Mouse (Mus musculus): ENCODE measurements around the gene Fam20a.
"Not testable (repeated sequence)": the region's sequence is repeated elsewhere in the genome, so short reads cannot be mapped to it uniquely, and the experiment has no call there.

Gene Fam20a

DNA sequence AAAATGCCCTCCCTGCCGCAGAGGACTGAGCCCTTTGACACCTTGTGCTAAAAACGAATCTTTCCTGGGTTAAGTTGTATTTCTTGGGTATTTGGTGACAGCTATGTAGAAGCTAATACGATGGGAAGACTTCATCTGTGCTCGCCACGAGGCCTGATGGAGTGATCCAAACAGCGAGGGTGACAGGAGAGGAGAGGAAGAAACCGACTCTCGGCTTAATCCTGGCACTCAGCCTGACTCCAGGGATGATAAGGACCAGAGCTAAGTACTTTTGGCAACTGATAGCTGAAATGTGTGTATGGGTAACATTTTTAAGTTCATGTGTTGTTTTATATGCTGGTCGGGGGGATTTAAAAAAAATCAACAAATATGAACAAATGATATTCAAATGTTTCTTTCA lies 41.1 kb downstream of the Fam20a start:
- DNase-seq (ENCODE audit: low spot score): no peak

- no peak for DNase-seq (ENCODE audit: low spot score)
These were observed 43.8 kb downstream of the Fam20a start for GRCm38 (mm10) chr11:109678291-109678690.

DNA sequence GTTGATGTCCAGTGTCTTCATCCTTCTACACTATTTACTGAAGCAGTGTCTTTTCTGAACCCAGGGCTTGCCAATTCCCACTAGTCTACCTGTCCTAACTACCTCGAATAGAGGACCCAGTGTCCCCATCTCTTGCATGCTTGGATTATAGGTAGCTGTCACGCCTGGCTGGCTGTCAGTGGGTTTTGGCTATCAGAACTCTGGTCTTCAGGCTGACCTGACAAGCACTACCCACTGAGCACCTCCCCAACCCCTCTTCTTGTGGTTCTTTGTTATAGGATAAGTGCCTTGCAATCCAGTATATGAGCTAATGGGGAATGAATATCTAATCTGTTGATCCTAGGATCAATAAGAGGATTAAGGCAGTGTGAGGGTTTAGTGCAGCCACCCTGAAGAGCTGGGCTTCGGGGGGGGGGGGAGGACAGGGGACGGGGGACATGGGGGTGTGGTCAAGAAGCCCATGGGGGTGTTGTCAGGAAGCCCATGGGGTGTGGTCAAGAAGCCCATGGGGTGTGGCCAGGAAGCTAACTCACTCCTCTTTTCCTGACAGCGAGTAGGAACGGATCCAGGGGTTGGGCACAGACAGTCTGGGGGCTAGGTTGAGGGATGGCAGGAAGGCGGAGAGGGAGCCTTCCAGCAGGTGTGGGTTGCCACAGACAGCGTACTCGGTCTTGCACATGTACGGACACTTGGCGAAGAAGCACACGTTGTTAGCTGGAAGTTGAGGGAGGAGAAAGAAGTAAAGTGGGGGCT lies 45.3 kb downstream of the Fam20a start:
- no peak for DNase-seq (ENCODE audit: low spot score)

DNA sequence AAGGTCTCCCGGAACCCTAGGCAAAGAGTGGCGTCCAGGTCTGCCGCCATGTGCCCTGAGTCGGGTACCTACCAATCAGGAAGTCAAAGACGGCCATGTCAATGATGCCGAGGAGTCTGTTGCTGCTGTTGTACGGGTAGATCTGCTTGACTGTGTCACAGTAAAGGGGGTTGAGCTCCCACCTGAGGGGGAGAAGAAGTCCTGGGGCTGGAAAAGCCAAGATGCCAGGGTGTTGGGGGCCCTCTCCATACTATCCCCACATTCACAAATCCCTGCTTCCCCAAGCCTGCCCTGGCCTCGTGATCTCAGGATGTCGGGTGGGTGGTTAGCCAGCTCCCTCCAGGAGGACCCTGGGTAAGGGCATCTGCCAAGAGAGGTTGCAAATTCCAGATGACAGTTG lies 46.3 kb downstream of the Fam20a start:
- no peak for DNase-seq (ENCODE audit: low spot score)

- no peak for DNase-seq (ENCODE audit: low spot score)
These were observed 46.9 kb downstream of the Fam20a start for GRCm38 (mm10) chr11:109675208-109675607.

- no peak for DNase-seq (ENCODE audit: low spot score)
These were observed 47.5 kb downstream of the Fam20a start for GRCm38 (mm10) chr11:109674542-109674941.

DNA sequence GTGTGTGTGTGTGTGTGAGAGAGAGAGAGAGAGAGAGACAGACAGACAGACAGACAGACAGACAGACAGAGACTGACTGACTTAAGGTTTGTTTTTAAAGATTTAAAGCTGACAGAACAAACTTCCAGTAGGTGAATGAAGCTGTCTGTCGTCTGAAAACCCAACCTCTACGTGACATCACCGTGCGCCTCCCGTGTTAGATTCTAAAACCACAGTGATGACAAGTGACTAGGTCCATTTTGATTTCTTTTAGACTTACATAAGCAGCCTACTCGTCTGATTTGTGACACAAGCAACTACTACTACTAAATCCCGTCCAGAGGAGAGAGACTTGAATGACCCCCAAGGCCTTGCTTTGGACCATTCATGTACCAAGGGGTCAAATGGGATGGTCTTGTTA lies 48.3 kb downstream of the Fam20a start:
- DNase-seq (ENCODE audit: low spot score): no peak

GRCm38 (mm10) chr11:109672881-109673739 lies 49.0 kb downstream of the Fam20a start:
- DNase-seq (ENCODE audit: low spot score): no peak

- no peak for DNase-seq (ENCODE audit: low spot score)
These were observed 49.7 kb downstream of the Fam20a start for GRCm38 (mm10) chr11:109672396-109672795.

DNA sequence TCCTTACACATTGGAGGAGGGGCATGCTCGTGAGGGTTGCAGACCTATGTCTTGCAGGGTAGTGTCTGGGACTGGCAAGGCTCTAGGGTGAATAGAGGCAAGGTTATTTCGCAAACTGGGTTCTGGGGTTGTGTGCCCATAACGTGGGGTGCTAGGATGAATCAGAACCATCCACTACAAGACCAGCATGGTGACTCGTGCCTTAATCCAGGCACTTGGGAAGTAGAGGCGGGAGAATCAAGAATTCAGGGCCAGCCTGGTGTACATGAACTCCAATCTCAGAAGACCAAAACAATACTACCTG lies 50.1 kb downstream of the Fam20a start:
- no peak for DNase-seq (ENCODE audit: low spot score)

- no peak for DNase-seq (ENCODE audit: low spot score)
These were observed 50.7 kb downstream of the Fam20a start for GRCm38 (mm10) chr11:109671136-109672020.

GRCm38 (mm10) chr11:109670026-109670916 lies 51.8 kb downstream of the Fam20a start:
- DNase-seq (ENCODE audit: low spot score): no peak

GRCm38 (mm10) chr11:109669149-109669708 lies 52.9 kb downstream of the Fam20a start:
- DNase-seq (ENCODE audit: low spot score): no peak

DNA sequence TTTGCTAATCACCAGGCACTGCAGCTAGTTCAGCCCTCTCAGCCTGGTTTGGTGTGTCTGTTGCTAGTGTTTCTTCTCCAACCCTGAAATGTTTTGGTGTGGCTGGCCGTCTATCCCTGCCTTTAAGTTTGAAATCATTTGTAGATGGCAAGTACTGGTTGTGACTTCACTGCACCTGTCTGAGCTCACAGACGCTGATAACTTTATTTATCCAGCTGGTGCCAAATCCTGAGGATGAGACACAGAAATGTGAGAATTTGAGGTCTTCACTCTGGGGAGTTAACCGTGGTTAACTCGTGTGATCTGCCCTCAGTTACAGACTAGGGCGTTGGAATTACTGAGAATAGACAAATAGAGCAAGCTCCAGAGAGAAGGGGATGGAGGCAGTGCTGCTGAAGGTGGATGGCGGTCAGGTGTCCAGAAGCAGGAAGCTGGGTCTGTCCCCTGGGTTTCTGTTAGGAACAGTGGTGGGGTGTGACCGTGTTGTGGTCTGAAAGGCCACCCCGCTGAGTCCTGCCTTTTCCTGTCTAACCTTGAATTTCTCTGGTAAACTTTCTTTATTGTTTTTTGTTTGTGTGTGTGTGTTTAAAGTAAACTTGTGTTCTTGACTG lies 53.9 kb downstream of the Fam20a start:
- DNase-seq (ENCODE audit: low spot score): no peak

- no peak for DNase-seq (ENCODE audit: low spot score)
These were observed 54.7 kb downstream of the Fam20a start for GRCm38 (mm10) chr11:109667371-109667770.

DNA sequence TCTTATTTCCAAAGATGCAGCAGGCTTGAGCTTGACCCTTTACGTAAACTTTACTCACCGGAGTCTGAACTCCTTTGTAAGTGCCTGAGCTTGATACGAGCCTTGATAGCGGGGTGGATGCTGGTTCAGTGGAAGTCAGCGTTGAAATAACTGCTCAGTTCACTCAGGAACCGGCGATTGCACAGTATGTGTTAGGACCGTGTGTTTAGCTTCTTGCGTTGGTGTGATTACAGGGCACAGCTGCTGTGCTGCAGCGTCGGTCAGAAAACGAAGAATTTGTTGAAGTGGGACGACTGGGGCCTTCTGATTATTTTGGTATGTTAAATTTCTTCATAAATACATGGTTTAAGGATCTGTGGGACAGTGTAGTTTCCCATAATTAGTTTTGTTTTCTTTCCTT lies 55.7 kb downstream of the Fam20a start:
- DNase-seq (ENCODE audit: low spot score): no peak

DNA sequence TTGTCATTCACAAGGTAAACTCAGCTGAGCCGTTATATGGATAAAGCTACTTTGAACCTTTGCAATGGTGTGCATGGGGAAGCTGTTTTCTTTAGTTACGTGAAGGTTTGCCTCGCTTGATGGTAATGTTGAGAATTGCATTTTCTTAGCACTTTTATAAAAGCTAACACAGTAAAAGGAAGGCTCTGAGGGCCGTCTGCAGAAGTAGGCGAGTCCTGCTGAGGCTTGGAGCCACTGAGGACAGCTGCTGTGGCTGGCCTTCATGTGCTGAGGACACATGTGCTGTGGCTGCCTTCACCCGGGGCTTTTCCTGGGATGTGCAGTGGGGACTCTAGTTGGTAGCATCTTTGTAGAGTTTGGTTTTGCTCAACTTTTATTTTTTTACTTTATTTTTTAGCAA lies 56.7 kb downstream of the Fam20a start:
- no peak for DNase-seq (ENCODE audit: low spot score)

DNA sequence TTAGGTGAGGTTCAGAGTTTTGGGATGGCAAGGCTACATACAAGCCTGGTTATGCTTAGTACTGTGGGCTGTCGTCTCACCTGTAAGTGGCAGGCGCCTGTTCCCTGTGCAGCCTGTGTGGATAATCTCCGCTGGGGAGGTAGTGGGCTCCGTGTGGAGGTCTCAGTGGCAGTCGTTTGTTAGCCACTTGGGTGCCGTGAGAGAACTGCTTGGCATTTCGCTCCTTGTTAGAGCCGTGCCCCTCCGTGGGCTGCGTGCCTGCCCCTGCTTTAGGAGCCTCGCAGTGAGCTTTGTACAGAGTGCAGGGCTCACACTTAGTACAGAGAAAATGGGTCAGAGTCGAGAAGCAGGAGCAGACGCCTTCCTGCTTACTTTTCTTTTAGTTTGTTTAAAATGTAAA lies 57.8 kb downstream of the Fam20a start:
- DNase-seq (ENCODE audit: low spot score): no peak

DNA sequence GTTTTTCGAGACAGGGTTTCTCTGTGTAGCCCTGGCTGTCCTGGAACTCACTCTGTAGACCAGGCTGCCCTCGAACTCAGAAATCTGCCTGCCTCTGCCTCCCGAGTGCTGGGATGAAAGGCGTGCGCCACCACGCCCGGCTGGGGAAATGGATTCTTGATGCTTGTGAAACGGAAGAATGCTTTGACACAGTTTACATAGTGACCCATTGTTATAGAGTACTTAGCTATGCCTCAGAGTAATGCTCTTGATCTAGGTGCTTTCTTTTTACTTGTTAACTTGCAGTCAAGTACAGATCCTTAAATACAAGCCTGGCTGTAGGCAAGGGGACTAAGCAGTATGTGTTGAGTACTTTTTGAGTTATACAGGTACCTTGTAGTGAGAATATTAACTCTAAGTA lies 61.6 kb downstream of the Fam20a start:
- not testable (repeated sequence) for DNase-seq (ENCODE audit: low spot score)

- no peak for DNase-seq (ENCODE audit: low spot score)
These were observed 65.8 kb downstream of the Fam20a start for GRCm38 (mm10) chr11:109656232-109656631.

GRCm38 (mm10) chr11:109654581-109654980 lies 67.5 kb downstream of the Fam20a start:
- no peak for DNase-seq (ENCODE audit: low spot score)

Data from ovary, postnatal 10 days (tissue).